In the genomic region with DNA sequence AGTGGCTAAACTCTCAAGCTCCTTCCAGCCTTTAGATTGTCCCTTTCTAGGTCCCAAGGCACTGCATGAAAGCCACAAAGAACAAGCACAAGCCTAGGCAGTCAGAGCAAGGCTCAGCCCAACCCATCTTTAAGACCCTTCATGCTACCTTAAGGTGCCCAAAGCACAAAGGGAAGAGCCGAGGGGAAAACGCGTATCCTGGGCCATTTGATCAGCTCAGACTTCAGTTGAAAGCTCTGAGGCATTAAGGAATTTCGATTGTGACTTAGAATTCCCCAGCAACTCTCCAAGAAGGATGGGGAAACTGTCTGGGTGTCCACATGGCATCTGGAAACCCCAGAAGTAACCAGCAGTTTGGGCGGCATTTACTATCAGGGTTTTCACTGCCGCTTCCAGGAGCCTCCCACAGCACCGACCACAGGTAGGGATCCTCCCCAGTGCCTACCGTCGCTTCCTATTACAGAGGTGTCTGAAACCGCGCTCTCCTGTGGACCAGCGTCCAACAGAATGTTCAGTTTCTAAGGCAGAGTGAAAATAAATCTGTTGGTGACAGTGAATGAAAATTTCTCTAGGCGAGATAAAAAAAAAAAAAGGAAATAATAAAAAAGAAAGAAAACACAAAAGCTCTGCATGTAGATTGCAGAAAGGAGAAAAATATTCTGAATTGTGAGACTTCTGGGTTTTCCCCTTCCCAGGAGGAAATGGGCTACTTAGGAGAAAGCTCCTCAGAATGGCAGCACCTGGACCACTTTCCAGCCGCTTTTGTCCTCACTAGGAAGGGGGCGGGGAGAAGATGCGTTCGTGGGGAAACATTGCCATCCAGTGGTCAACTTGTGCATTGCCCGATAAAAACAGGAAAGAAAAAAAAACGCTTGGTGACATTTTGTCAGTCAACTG, we compare ENCODE assay signal across 8 mouse cellular contexts.
DNase-seq lines count a peak whose midpoint lies in the region; ATAC-seq lines count a peak whose summit lies in the region.

No protein-coding gene starts in this region.

- H3K4me3 ChIP-seq in forebrain, embryonic 15.5 days, result peak overlapping the region; percentile 44
- H3K4me3 ChIP-seq in hindbrain, embryonic 10.5 days, result peak overlapping the region; percentile 44

- H3K27ac ChIP-seq in forebrain, embryonic 15.5 days (replicated peaks), result peak overlapping the region; percentile 95
- peak overlapping the region; percentile 89 for H3K27ac ChIP-seq in hindbrain, embryonic 10.5 days

- H3K4me2 ChIP-seq in forebrain, embryonic 15.5 days (replicated peaks), result peak overlapping the region; percentile 58

- no peaks in the 10 kb centered on the region for H3K9me3 ChIP-seq in forebrain, embryonic 15.5 days
- peaks cover 6% of the 10 kb centered on the region; the same call in 1 of the 2 replicates for H3K9me3 ChIP-seq in hindbrain, embryonic 10.5 days

- H3K9ac ChIP-seq in forebrain, embryonic 15.5 days (replicated peaks), result peak overlapping the region; percentile 58

- no peaks in the 10 kb centered on the region for H3K27me3 ChIP-seq in forebrain, embryonic 15.5 days
- no peaks in the 10 kb centered on the region for H3K27me3 ChIP-seq in hindbrain, embryonic 10.5 days (ENCODE audit: insufficient read depth, poor library complexity, severe bottlenecking)

- peaks cover 5% of the 10 kb centered on the region for H3K4me1 ChIP-seq in forebrain, embryonic 15.5 days
- peaks cover 17% of the 10 kb centered on the region for H3K4me1 ChIP-seq in hindbrain, embryonic 10.5 days (replicated peaks)

- peak; percentile 76 for DNase-seq in NIH3T3 (ENCODE audit: low read depth)
- peak; percentile 19 for DNase-seq in cerebellum, adult 11 months
- DNase-seq in hindbrain, embryonic 10.5 days (ENCODE audit: low spot score), result peak; percentile 79
- peak; percentile 25 to 71 for DNase-seq in layer of hippocampus, adult 8-10 months (ENCODE audit: low spot score in 2 of 2)
- DNase-seq in lung, postnatal 14 days, result peak; percentile 68
- DNase-seq in right cerebral cortex, postnatal 14 days, result peak; percentile 59

- ATAC-seq in forebrain, embryonic 15.5 days (replicated peaks), result peak; percentile 92
- no peak for ATAC-seq in activated CD4-positive, CD25-positive, alpha-beta regulatory T cell, adult 4 months

- no peaks in the 10 kb centered on the region for H3K36me3 ChIP-seq in forebrain, embryonic 15.5 days
- no peaks in the 10 kb centered on the region for H3K36me3 ChIP-seq in hindbrain, embryonic 10.5 days

- WGBS in forebrain, embryonic 15.5 days, result 4% methylated on average over 19 of the region's 19 CpGs
- 11% methylated on average over 19 of the region's 19 CpGs for WGBS in hindbrain, embryonic 10.5 days

Comparison
In these comparisons a context has a peak if more than half of its experiments do, and no peak if none do; other contexts are left out.
1. DNase-seq: peak in every context shown above with its lines; median percentile 79 in hindbrain, embryonic 10.5 days; 76 in NIH3T3; 68 in lung, postnatal 14 days; 59 in right cerebral cortex, postnatal 14 days; 48 in layer of hippocampus, adult 8-10 months; 19 in cerebellum, adult 11 months.